Mouse (Mus musculus) cerebellum, adult 11-12 months (tissue): ENCODE measurements around the gene Iqgap3.
A peak's percentile ranks its signal among the peaks of the same experiment; 100 is the strongest.

Experiments used
- DNase-seq: peaks from one replicate; pipeline ENCODE4 v3.0.0; 2022

Iqgap3 gene

DNA sequence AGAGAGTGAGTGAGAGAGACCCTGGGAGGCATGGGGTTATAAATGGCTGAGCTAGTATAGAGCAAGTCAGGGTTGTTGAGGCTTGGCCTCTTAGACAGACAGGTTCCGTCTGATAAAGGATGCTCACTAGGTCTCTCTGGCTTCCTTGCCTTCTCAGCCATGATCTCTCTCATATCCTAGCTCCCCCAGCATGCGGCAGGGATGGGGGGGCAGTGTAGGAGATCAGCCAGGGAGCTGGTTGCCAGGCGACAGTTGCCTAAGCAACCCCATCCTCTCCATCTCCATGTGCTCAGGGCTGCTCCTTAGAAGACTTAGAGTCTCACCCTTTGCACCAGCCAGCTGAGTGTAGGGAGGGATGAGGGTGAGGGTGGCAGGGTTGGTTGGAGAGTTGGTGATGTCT, 70.3 kb downstream of the Iqgap3 start:
- peak; percentile 85 for DNase-seq

DNA sequence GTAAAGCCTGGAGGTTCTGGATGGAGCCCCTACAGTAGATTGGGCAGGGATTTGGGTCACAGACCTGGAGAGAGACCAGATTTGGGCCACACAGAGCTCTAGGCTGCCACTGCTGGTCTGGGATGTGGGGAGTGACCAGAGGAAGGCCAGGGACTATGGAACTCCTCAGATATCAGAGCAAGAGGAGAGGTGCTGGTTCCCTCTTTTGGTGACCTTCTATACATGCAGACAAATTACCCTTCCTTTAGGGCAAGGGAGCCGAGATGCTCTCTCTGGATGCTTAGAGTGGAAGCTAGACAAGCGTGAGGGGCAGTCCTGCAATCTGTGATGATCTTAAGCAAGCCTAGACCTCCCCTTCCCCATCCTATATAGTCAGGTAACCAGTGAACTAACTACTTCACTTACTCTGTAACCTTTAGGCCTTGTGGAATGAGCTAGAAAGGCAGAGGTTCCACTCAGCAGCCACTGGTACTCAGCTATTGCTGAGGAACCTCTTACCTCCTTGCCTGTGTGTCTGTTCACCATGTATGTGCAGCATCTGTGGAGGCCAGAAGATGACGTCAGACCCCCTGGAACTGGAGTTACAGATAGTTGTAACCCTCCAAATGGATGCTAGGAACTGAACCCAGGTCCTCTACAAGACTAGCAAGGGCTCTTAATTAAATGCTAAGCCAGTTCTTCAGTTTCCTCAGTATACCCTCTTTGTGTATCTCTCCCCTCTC, 71.7 kb downstream of the Iqgap3 start:
- DNase-seq: no peak

DNA sequence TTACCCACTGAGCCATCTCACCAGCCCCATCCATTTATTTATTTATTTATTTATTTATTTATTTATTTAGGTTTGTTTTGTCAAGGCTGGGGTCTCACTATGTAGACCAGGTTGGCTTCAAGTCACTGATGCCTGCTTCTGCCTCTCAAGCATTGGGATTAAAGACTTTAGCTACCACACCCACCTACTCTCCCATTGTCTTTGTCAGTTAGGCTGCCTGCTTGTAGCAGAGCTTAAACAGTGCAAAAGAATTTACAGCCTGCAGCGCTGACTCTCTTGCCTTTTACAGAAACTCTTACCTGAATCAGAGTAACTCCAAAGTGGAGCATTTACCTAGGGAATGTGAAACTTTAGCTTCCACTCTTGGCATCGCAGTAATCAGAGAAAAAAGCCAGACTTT, 72.5 kb downstream of the Iqgap3 start:
- no peak for DNase-seq

DNA sequence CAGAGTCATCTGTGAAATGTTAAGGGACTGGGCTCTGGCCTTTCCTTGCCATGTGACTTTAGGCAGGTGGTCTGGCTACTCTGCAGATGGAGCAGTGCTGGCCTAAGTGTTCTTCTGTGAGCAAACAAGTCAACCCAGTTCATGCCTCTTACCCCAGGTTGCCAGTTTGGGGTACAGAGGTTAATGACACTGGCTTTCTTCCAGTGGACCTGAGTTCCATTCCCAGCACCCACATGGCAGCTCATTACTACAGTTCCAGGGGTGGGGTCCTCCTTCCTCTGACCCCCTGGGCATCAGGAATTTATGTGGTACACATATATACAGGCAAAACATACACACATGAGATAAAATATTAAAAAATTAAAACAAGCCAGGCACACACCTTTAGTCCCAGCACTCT, 75.0 kb downstream of the Iqgap3 start:
- no peak for DNase-seq

DNA sequence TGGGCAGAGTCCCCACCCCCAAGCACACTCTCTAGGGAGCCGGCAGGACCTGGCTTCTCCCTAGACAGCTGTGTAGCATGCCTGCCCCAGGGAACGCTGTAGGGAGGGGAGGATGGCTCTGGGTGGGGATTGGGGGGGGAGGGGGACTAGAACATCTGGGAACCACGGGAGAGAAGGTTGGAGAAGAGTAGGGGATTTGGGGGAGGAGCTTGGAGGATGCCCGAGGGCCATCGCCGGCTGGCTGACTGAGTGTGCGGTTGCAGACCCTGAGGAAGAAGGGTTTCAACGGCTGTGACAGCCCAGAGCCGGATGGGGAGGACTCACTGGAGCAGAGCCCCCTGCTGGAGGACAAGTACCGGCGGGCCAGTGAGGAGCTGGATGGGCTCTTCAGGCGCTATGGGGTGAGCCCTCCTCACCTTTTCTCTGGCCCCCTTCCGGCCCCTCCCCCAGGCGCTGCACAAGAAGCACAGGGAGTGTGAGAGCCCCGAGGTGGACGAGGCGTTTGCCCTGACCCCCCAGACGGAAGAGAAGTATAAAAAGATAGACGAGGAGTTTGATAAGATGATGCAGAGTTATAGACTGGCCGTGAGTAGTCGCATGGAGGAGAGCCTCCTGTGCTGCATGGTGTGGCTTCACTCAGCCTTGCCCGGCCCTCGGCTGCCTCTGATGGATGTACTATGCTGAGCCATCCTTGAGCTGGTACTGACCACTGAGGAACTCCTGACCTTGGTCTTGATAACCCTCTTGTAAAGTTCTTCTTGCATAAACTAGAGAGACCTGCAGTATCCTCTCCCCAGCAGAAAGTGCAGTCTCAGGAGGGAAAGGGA, 76.2 kb downstream of the Iqgap3 start:
- DNase-seq: no peak

DNA sequence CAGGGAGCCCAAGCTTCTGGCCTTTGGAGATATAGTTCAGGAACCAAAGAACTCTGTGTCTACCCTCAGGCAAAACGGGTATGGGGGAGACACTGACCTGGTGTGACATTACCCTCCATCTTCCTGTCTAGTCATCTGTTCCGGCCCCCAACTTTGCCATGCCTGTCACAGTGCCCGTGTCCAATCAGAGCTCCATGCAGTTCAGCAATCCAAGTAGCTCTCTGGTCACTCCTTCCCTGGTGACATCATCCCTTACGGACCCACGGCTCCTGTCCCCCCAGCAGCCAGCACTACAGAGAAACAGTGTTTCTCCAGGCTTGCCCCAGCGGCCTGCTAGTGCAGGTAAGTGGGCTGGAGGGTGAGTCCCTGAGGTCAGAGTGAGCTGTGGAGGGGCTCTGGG, 77.2 kb downstream of the Iqgap3 start:
- peak; percentile 29 for DNase-seq

DNA sequence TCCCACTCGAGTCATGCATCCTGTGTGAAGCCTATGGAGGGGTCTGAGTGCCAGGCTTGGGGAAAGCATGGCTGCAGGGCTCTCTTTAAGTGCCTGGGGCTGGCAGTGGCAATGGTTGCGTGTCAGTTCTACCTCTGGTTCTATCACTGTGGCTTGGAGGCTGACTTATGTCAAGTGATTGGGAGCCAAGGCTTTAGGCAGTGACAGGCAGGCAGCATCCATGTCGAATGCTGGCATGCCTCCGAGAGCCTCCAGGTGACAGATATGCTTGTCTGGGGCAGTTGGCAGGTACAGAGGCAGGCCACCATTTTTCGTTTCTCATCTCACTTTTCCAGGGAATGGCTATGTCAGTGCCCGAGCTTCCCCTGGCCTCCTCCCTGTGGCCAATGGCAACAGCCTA, 79.1 kb downstream of the Iqgap3 start:
- DNase-seq: no peak

DNA sequence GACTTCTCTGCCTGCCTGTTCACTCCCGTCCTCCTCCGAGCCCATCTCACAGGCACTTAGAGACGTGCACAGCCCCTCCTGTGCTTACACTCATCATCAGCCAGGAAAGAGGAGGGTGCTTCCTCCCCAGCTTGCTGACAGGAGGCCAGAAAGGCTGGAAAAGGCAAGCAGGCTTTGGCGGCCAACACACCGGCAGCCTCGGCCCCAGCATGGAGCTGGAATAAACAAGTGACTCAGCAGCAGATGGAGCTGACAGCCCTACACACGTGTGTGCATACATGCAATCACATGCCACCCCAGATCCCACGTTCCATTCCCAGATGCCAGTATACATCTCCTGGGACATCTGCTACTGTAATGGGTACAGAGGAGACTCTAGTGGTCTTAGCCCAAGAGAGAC, 80.5 kb downstream of the Iqgap3 start:
- DNase-seq: peak; percentile 94

DNA sequence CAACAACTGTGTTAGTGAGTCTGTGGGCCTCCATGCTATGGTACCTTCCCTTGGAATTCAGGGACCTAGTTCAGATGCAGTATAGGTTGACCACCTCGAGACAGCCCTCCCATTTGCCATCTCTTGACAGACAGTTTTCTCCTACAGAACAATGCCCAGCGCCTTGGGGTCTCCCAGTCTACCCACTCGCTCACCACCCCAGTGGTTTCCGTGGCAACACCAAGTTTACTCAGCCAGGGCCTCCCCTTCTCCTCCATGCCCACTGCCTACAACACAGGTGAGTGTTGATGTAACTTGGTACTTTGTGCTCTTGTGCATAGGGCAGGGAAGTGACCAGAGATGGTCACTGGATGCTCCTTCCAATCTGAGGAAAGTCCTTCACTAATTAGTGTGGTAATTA, 81.0 kb downstream of the Iqgap3 start:
- DNase-seq: peak; percentile 45

DNA sequence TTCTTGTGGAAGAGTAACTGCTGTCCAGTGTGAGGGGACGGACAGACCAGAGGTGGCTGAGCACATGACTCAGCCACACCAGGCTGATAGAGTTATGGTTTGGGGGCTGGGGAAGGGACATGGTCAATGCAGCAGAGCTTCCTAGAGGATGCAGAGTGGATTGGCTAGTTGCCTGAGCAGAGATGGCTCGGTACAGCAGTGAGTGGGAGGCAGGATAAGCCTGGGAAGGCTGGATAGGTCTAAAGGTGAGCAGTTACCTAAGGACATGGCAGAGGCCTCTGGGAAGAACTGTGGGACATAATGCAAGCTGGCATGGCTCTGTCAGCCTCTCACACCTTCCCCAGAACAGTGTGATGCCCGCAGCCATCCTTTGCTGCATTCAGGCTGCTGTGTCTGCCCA, 82.1 kb downstream of the Iqgap3 start:
- DNase-seq: peak; percentile 46

DNA sequence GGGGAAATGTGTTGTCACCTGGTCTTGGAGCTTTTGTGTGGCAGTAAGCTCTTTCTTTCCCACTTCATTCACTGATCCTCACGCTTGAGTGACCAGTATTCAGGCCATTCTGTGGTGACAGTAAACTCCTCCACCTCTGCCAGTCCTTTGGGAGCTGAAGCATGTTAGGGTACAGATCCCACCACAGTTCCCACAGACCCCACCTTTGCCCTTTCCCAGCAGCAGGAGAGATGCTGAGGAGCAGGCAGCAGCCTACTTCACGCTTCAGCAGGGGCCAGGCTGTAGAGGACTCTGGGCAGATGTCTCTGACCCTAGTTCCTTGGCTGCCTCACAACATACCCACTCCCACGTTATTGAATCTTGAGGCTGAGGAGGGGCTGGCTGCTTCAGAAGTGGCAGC, 82.5 kb downstream of the Iqgap3 start:
- peak; percentile 25 for DNase-seq

DNA sequence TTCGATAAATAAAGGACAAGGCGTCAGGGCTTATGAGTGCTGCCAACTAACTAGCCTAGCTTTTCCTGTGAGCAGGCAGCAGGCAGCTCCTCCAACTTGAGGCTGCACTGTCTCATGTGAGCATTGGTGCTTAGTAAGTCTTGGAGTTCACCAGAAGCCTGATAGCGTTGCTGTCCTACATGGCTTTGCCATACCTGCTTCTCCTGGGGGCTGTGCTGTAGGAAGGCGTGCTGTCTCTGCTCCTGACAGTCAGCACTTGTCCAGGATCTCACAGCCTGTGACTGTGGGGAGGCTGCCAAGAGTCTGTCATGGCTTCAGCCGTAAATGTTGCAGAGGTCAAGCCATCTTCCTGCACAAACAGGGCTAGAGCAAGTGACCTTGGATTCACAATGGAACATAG, 84.3 kb downstream of the Iqgap3 start:
- DNase-seq: peak; percentile 54

DNA sequence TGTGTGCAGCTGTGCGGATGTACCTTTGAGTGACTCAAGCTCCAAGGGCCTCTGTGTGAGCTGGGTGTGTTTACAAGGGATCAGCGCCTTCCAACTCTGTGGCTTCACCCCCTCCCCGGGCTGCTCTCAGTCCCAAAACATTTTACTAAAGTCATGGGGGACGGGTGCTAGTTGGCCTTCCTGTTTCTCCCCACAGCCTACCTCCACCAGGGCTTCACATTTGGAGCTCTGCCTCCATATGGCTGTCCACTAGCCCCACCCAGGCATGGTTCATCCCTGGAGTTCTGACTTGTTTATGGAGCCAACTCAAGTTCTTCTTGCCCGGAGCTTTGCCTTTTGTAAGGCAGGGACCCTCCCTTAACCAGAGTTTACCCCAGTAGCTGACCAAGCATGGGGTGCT, 88.6 kb downstream of the Iqgap3 start:
- peak; percentile 18 for DNase-seq
